Mouse (Mus musculus): Measurements from ENCODE around the gene Uchl5. TPM values are rescaled to one million over a fixed set of nuclear protein-coding genes. Genes with fewer than 3 reads are reported as not detected.

Gene Uchl5
- polyA plus RNA-seq, 1 experiment from 2014 or later: 114 TPM

- Histone ChIP-seq H3K9me3 (replicated peaks) (no peaks in the 10 kb centered on the region), H3K4me1 (peaks cover 6% of the 10 kb centered on the region; the same call in 1 of the 2 replicates), H3K27ac (no peak overlapping the region), H3K36me3 (no peaks in the 10 kb centered on the region), H3K4me3 (no peak overlapping the region), H3K27me3 (ENCODE audit: low read depth, poor library complexity, severe bottlenecking) (no peaks in the 10 kb centered on the region)
- WGBS: 88% methylated on average over 3 of the region's 3 CpGs
- DNase-seq (ENCODE audit: low spot score): no peak
These were observed 45.6 kb downstream of the Uchl5 start for GRCm38 (mm10) chr1:143822677-143823076.

- no peaks in the 10 kb centered on the region for H3K36me3 ChIP-seq
- WGBS: 69% methylated on average over 3 of the region's 3 CpGs
- H3K27me3 ChIP-seq (ENCODE audit: low read depth, poor library complexity, severe bottlenecking): no peaks in the 10 kb centered on the region
- no peak overlapping the region for H3K27ac ChIP-seq
- H3K4me3 ChIP-seq: no peak overlapping the region
- peaks cover 6% of the 10 kb centered on the region; the same call in 1 of the 2 replicates for H3K4me1 ChIP-seq
- DNase-seq (ENCODE audit: low spot score): no peak
- H3K9me3 ChIP-seq (replicated peaks): no peaks in the 10 kb centered on the region
These were observed 53.6 kb downstream of the Uchl5 start for GRCm38 (mm10) chr1:143830713-143831112.

DNA sequence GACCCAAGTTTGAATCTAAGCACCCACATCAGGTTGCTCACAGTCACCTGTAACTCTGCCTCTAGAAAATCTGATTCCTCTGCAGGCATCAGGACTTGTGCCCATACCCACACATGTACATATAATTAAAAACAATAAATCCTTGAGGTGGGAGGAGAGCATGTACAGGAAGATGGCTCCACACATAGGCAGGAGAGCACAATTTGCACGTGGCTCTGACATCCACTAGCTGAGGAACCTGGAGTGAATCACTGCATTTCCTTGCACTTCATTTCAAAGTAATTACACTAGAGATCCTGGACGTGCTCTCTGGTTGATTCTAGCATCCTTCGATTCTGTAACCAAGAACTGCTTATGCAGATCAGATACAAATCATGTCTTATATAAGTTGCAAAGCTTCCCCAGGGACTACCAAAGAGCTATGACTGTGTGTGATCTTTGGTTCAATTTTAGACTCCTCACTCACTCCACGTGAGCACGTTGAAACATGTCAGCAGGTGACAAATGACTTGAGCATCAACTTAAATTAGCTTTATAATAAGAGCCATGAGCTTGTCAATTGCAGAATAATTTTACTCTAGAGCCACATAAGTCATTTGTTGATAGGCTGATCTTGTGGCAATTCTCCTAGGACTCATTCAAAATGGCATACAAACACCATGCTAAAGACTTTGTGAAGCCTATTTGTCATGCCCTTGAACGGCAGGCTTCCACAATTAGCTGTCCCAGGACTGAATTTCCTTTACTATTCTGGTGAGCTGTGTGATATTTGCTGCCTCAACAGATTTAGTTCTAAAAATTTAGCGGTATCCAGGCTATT lies 59.5 kb downstream of the Uchl5 start:
- no peak for DNase-seq (ENCODE audit: low spot score)
- WGBS: 70% methylated on average over 7 of the region's 7 CpGs
- H3K4me3 ChIP-seq: no peak overlapping the region

DNA sequence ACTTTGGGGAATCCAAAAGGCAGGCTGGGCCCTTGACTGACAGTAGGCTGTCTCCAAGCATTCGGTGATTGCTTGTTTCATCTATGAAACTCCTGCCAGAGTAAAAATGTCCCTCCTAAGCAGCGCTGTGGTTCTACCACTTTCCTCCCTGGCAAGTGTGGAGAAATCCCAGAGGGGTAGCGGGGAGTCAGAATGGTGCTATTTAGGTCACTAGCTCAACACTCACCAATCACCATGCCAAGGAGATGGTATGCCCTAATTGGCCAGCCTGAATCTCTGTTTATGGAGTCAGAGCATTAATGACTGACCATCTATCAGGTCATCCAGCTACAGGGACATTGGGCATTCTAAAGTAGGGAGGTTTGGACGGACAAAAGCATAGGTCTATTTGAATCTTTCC lies 60.6 kb downstream of the Uchl5 start:
- H3K4me1 ChIP-seq: no peaks in the 10 kb centered on the region

More for the DNA sequence above, 59.5 kb downstream of the Uchl5 start:
- Histone ChIP-seq H3K9me3 (replicated peaks) (no peaks in the 10 kb centered on the region), H3K27me3 (ENCODE audit: low read depth, poor library complexity, severe bottlenecking) (no peaks in the 10 kb centered on the region), H3K27ac (no peak overlapping the region), H3K4me1 (no peaks in the 10 kb centered on the region), H3K36me3 (no peaks in the 10 kb centered on the region)

DNA sequence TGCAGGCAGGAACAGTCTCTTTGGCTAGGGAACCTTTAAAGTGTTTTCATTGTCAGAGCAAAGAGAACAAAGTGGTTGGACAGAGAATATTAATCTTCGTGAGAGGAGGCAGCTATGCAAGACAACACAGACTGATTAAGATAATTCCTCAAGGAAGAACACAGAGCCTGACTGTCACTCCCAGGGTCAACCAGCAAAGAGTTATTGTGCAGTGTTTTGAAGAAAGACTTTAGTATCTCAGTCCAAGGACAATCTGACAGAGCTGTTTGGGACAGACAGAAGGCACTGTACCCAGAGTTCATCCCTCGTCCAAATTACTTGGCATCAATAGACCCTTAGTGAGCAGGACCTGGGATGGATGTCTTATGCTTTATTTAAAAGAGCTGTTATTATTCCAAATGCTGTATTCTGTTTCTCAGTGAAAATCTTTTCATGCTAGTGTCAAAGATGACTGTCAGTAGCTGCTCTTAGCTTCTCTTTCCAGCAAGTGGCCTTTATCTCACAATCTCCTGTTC lies 61.9 kb downstream of the Uchl5 start:
- WGBS: 84% methylated on average over 2 of the region's 2 CpGs
- no peak for DNase-seq (ENCODE audit: low spot score)
- H3K4me3 ChIP-seq: no peak overlapping the region
- H3K9me3 ChIP-seq (replicated peaks): no peaks in the 10 kb centered on the region
- no peaks in the 10 kb centered on the region for H3K4me1 ChIP-seq
- H3K36me3 ChIP-seq: no peaks in the 10 kb centered on the region
- no peak overlapping the region for H3K27ac ChIP-seq
- H3K27me3 ChIP-seq (ENCODE audit: low read depth, poor library complexity, severe bottlenecking): no peaks in the 10 kb centered on the region

More for the DNA sequence above, 60.6 kb downstream of the Uchl5 start:
- Histone ChIP-seq H3K9me3 (replicated peaks) (no peaks in the 10 kb centered on the region), H3K27ac (no peak overlapping the region), H3K36me3 (no peaks in the 10 kb centered on the region), H3K4me3 (no peak overlapping the region), H3K27me3 (ENCODE audit: low read depth, poor library complexity, severe bottlenecking) (no peaks in the 10 kb centered on the region)
- WGBS: 88% methylated on average over 4 of the region's 4 CpGs
- no peak for DNase-seq (ENCODE audit: low spot score)

DNA sequence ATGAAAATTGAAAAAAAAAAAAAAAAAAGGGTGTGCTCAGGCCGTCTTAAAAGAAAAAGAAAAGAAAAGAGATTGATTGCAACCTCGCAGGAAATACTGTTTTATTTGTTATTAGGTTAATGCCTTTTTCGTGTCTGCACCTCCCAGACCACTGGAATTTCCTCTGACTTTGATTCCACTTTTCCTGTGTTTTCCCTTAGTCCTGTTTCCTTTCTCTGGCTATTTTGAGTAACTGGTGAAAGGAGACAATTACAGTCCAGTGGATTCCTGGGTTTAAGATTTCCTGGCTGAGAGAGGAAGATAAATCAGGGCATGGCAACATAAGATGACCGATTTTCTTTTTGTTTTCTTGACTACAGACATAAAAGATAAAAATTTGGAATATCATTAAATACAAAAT lies 75.3 kb downstream of the Uchl5 start:
- WGBS: 62% methylated on average over 4 of the region's 4 CpGs
- Histone ChIP-seq H3K9me3 (replicated peaks) (no peaks in the 10 kb centered on the region), H3K4me3 (no peak overlapping the region), H3K4me1 (peaks cover 5% of the 10 kb centered on the region; the same call in 1 of the 2 replicates), H3K27me3 (ENCODE audit: low read depth, poor library complexity, severe bottlenecking) (no peaks in the 10 kb centered on the region), H3K27ac (no peak overlapping the region), H3K36me3 (no peaks in the 10 kb centered on the region)
- no peak for DNase-seq (ENCODE audit: low spot score)

GRCm38 (mm10) chr1:143852779-143853358 lies 75.8 kb downstream of the Uchl5 start:
- WGBS: 87% methylated on average over 2 of the region's 2 CpGs

DNA sequence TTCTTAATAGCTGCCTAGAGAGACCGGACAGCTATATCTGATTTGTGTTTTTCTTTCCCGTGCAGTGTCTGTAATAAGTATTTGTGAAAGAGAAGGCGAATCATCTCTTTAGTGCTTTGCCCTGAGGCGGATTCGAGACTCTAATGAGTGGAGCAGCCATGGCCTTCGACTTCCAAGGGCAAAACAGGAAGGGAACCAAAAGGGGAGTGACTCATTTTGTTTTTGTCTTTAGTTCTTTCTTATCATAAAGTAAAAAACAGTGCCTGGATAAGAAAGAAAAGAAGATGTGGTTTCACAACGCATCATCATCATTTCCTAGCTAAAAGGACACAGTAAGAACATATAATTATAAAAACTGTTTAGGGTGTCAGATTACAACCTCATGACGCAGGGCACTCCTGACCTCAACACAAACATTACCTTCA lies 76.6 kb downstream of the Uchl5 start:
- no peaks in the 10 kb centered on the region for H3K27me3 ChIP-seq (ENCODE audit: low read depth, poor library complexity, severe bottlenecking)
- 69% methylated on average over 8 of the region's 8 CpGs for WGBS
- no peak overlapping the region for H3K27ac ChIP-seq
- H3K9me3 ChIP-seq (replicated peaks): no peaks in the 10 kb centered on the region
- no peaks in the 10 kb centered on the region for H3K36me3 ChIP-seq
- no peak overlapping the region for H3K4me3 ChIP-seq
- H3K4me1 ChIP-seq: peaks cover 5% of the 10 kb centered on the region; the same call in 1 of the 2 replicates
- DNase-seq (ENCODE audit: low spot score): no peak

More at GRCm38 (mm10) chr1:143852779-143853358, 75.8 kb downstream of the Uchl5 start:
- H3K9me3 ChIP-seq (replicated peaks): no peaks in the 10 kb centered on the region
- H3K36me3 ChIP-seq: no peaks in the 10 kb centered on the region
- DNase-seq (ENCODE audit: low spot score): no peak
- H3K4me1 ChIP-seq: peaks cover 5% of the 10 kb centered on the region; the same call in 1 of the 2 replicates
- no peak overlapping the region for H3K27ac ChIP-seq
- no peak overlapping the region for H3K4me3 ChIP-seq
- H3K27me3 ChIP-seq (ENCODE audit: low read depth, poor library complexity, severe bottlenecking): no peaks in the 10 kb centered on the region

DNA sequence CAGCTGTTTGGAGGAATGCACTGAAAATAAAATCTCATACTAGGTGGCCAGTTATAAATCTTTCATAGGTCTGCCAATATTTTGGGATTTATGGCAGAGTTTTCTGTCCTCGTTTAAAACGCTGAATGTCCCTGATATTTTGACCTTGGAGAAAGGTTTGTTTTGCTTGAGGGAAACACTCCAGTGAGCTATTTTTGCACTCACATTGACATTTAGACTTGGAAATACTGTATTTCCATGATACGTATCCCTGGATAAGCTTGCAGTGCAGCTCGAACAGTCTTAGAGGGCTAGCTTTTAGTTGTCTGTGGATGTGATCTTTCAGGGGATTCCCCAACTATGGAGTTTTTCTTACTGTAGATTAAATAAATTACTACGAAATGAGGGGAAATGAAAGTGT lies 78.6 kb downstream of the Uchl5 start:
- H3K4me3 ChIP-seq: no peak overlapping the region
- H3K27ac ChIP-seq: no peak overlapping the region
- WGBS: 87% methylated on average over 5 of the region's 5 CpGs
- peaks cover 5% of the 10 kb centered on the region; the same call in 1 of the 2 replicates for H3K4me1 ChIP-seq
- no peaks in the 10 kb centered on the region for H3K27me3 ChIP-seq (ENCODE audit: low read depth, poor library complexity, severe bottlenecking)
- H3K36me3 ChIP-seq: no peaks in the 10 kb centered on the region
- H3K9me3 ChIP-seq (replicated peaks): no peaks in the 10 kb centered on the region
- DNase-seq (ENCODE audit: low spot score): no peak

Other genes with a start within 250 kb of the Uchl5 start
- gene B3galt2, start 136.6 kb upstream of the Uchl5 start, polyA plus RNA-seq (2016; fragmentation: Nextera tagmentation; extraction: Ambion mirVana): 0.23 and 0.24 TPM in 2 replicates
- 30.9 and 31.1 TPM in 2 replicates for gene Cdc73, start 74.4 kb upstream of the Uchl5 start, polyA plus RNA-seq (2016; fragmentation: Nextera tagmentation; extraction: Ambion mirVana)
- 71.6 and 80.7 TPM in 2 replicates for gene Glrx2, start 60.9 kb upstream of the Uchl5 start, polyA plus RNA-seq (2016; fragmentation: Nextera tagmentation; extraction: Ambion mirVana)
- gene Trove2, start 204 bp upstream of the Uchl5 start, polyA plus RNA-seq (2016; fragmentation: Nextera tagmentation; extraction: Ambion mirVana): 17.3 and 23.6 TPM in 2 replicates
- 20.8 and 21.7 TPM in 2 replicates for gene Rgs2, start 226.9 kb downstream of the Uchl5 start, polyA plus RNA-seq (2016; fragmentation: Nextera tagmentation; extraction: Ambion mirVana)